ENCODE assay signal across 21 mouse cellular contexts in the genomic region with DNA sequence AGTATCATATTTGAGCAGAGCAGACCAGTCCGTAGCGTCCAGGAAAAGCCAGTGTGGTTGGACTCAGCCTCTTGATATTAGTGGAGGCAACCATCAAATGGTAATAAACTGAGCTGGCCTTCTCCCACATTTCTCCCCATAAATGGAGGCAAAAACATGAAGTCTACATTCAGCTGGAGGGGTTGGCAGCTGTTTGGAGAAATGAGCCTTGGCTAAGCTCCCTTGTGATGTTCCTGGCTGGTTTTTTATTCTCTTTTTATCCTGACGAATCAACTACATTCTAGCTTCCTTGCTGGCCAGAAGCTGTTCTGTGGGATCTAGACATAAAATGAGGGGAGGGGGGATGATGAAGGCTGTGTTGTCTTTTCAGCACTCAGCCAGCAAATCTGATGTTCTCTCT.
"Had no signal": no experiment of that assay in that cellular context is flagged by ENCODE, and none has a peak within 500 bp of the region (broad histone marks: within the 10 kb centered on the region; RNA-seq: fewer than 3 reads in every experiment).

No protein-coding gene starts in this region.

- DNase-seq: kidney, adult 11 months; kidney, adult 9 months; kidney, postnatal 14 days; kidney, postnatal 4 days; layer of hippocampus, postnatal 36 days; liver; lung, adult 2 months; lung, postnatal 10 days; lung, postnatal 4 days; midbrain, embryonic 14.5 days; right cerebral cortex, postnatal 25 days; spleen, adult 18-20 months; thymus, adult 2 months; thymus, postnatal 14 days; thymus, postnatal 4 days had no signal

- H3K9ac ChIP-seq: intestine, embryonic 15.5 days; limb, embryonic 12.5 days; liver, embryonic 12.5 days; liver, embryonic 15.5 days had no signal

- ATAC-seq: intestine, embryonic 15.5 days; liver, embryonic 12.5 days had no signal

- H3K4me1 ChIP-seq: intestine, embryonic 15.5 days; limb, embryonic 12.5 days had no signal

- H3K4me3 ChIP-seq: intestine, embryonic 15.5 days; left cerebral cortex, adult 2 months; limb, embryonic 12.5 days; liver, embryonic 12.5 days; liver, embryonic 15.5 days had no signal

- H3K27me3 ChIP-seq: intestine, embryonic 15.5 days; limb, embryonic 12.5 days; liver, embryonic 12.5 days had no signal

- H3K4me2 ChIP-seq: intestine, embryonic 15.5 days; limb, embryonic 12.5 days; liver, embryonic 12.5 days; liver, embryonic 15.5 days; midbrain, embryonic 11.5 days had no signal

- H3K9me3 ChIP-seq: intestine, embryonic 15.5 days; limb, embryonic 12.5 days; liver, embryonic 12.5 days; liver, embryonic 15.5 days had no signal

- H3K27ac ChIP-seq: intestine, embryonic 15.5 days; left cerebral cortex, adult 2 months; limb, embryonic 12.5 days; liver, embryonic 12.5 days; liver, embryonic 15.5 days had no signal

- H3K36me3 ChIP-seq: intestine, embryonic 15.5 days; limb, embryonic 12.5 days; liver, embryonic 12.5 days; liver, embryonic 15.5 days had no signal
